Comparison of ENCODE assay signal across 8 mouse cellular contexts in genomic region chr5:144358592-144358917, GRCm38 (mm10). TPM values are rescaled to one million over a fixed set of nuclear protein-coding genes. Genes with fewer than 3 reads are reported as not detected.
DNase-seq lines count a peak whose midpoint lies in the region; ATAC-seq and TF ChIP-seq lines count a peak whose summit lies in the region.

No protein-coding gene starts in this region.

- no peaks in the 10 kb centered on the region for H3K36me3 ChIP-seq in heart, adult 2 months (ENCODE audit: control insufficient read depth, insufficient read depth, low read length)
- H3K36me3 ChIP-seq in thymus, adult 2 months (ENCODE audit: control insufficient read depth, insufficient read depth, low read length), result no peaks in the 10 kb centered on the region
- no peaks in the 10 kb centered on the region for H3K36me3 ChIP-seq in liver, embryonic 14.5 days (replicated peaks; ENCODE audit: control insufficient read depth, insufficient read depth, low read depth)

- TF ChIP-seq POLR2A in heart, adult 2 months (IDR thresholded peaks at IDR 0.05; ENCODE audit: insufficient read depth, low read depth, low read length), result no peak
- no peak for TF ChIP-seq POLR2A in thymus, adult 2 months (IDR thresholded peaks at IDR 0.05; ENCODE audit: control insufficient read depth, extremely low read depth, insufficient read depth, low read length, poor library complexity)

- TF ChIP-seq EP300 in heart, adult 2 months (IDR thresholded peaks at IDR 0.05; ENCODE audit: insufficient read depth, low read depth, low read length), result no peak
- TF ChIP-seq EP300 in liver, embryonic 14.5 days (IDR thresholded peaks at IDR 0.05; ENCODE audit: low read depth), result no peak

- H3K4me1 ChIP-seq in heart, adult 2 months (ENCODE audit: control insufficient read depth, insufficient read depth, low read length), result 0 out of 2 replicates have a peak, but pooled peaks cover 2% of the 10 kb centered on the region
- H3K4me1 ChIP-seq in thymus, adult 2 months (replicated peaks; ENCODE audit: control insufficient read depth, insufficient read depth, low read length), result peaks cover 12% of the 10 kb centered on the region
- H3K4me1 ChIP-seq in liver, embryonic 14.5 days (replicated peaks; ENCODE audit: control insufficient read depth in 2 of 2, insufficient read depth in 2 of 2, low read length in 1 of 2), result no peaks in the 10 kb centered on the region; a peak in 1 of 4 replicates

- H3K79me2 ChIP-seq in heart, adult 2 months (replicated peaks; ENCODE audit: control insufficient read depth, insufficient read depth, low read length), result no peaks in the 10 kb centered on the region

- H3K27me3 ChIP-seq in heart, adult 2 months (ENCODE audit: control insufficient read depth, insufficient read depth, low read length), result no peaks in the 10 kb centered on the region
- H3K27me3 ChIP-seq in thymus, adult 2 months (ENCODE audit: control insufficient read depth, insufficient read depth, low read length), result peaks cover 10% of the 10 kb centered on the region
- peaks cover 18% of the 10 kb centered on the region for H3K27me3 ChIP-seq in liver, embryonic 14.5 days (ENCODE audit: control insufficient read depth, insufficient read depth, low read length)

- DNase-seq in heart, adult 2 months, result no peak
- no peak for DNase-seq in heart, postnatal 36 days
- DNase-seq in thymus, adult 2 months, result no peak
- no peak for DNase-seq in thymus, postnatal 4 days
- no peak for DNase-seq in liver, embryonic 14.5 days (ENCODE audit: low read depth in 3 of 3, low spot score in 3 of 3)
- no peak for DNase-seq in ovary, postnatal 36 days (ENCODE audit: low spot score)
- no peak for DNase-seq in gastrocnemius, postnatal 25 days
- no peak for DNase-seq in left cerebral cortex, adult 11 months (ENCODE audit: low spot score)

- intact Hi-C loops in heart, adult 2 months (cut with DNase I), result no loop called here
- intact Hi-C loops in heart, postnatal 36 days (cut with DNase I), result loop anchor here (5.0 kb wide), 1 partner anchor 71 kb away; no protein-coding TSS in a partner anchor

- no peak for TF ChIP-seq CTCF in heart, adult 2 months (IDR thresholded peaks at IDR 0.05)
- no peak for TF ChIP-seq CTCF in thymus, adult 2 months (IDR thresholded peaks at IDR 0.05; ENCODE audit: borderline replicate concordance, control insufficient read depth, extremely low read depth, insufficient read depth, low read length, poor library complexity)
- no peak for TF ChIP-seq CTCF in liver, embryonic 14.5 days (IDR thresholded peaks at IDR 0.05; ENCODE audit: low read depth)

- H3K4me3 ChIP-seq in heart, adult 2 months, result peak overlapping the region; percentile 53
- peak overlapping the region; percentile 22 for H3K4me3 ChIP-seq in thymus, adult 2 months (ENCODE audit: control insufficient read depth, insufficient read depth, low read length)
- peak overlapping the region; percentile 18 to 53 for H3K4me3 ChIP-seq in liver, embryonic 14.5 days (ENCODE audit: insufficient read depth in 1 of 2, low read depth in 2 of 2, low read length in 2 of 2)

- no peak for ATAC-seq in liver, embryonic 14.5 days (ENCODE audit: insufficient read depth)

- no peaks in the 10 kb centered on the region for H3K9me3 ChIP-seq in liver, embryonic 14.5 days (ENCODE audit: control insufficient read depth, low read length)

- H3K27ac ChIP-seq in heart, adult 2 months, result no peak overlapping the region
- no peak overlapping the region for H3K27ac ChIP-seq in thymus, adult 2 months (ENCODE audit: control insufficient read depth, insufficient read depth, low read length)
- no peak overlapping the region for H3K27ac ChIP-seq in liver, embryonic 14.5 days

- WGBS in heart, adult 2 months, result 11% methylated on average over 10 of the region's 10 CpGs
- 12% methylated on average over 10 of the region's 10 CpGs for WGBS in thymus, adult 2 months
- 6% methylated on average over 10 of the region's 10 CpGs for WGBS in liver, embryonic 14.5 days (ENCODE audit: insufficient replicate concordance)

- 0 out of 2 replicates have a peak overlapping the region, but pooled peaks have one; percentile 0 for H3K9ac ChIP-seq in heart, adult 2 months (ENCODE audit: low read depth, low read length)
- H3K9ac ChIP-seq in liver, embryonic 14.5 days (replicated peaks), result no peak overlapping the region

- H3K4me2 ChIP-seq in liver, embryonic 14.5 days (ENCODE audit: low read depth), result peak overlapping the region; percentile 63

RNA-seq across cellular contexts. Expression of gene Baiap2l1, which starts 0.6 kb away (rescaled TPM):
- 1 to 10 TPM; 4.5 to 5.3 TPM for total RNA-seq in heart, adult 2 months (2021)
- 6.7 and 7.2 TPM in 2 replicates for polyA plus RNA-seq in heart, adult 2 months (2012; rRNA removed)
- total RNA-seq in heart, postnatal 36 days (2021), result 1 to 10 TPM; 5.1 to 7.0 TPM
- polyA plus RNA-seq in thymus, adult 2 months (2012; rRNA removed), result 1.8 and 2.2 TPM in 2 replicates
- 1.8 and 2.4 TPM in 2 replicates for polyA plus RNA-seq in liver, embryonic 14.5 days (2012; rRNA removed)
- 3.5 and 3.8 TPM in 2 replicates for polyA plus RNA-seq in liver, embryonic 14.5 days (2014; fragmentation: Nextera tagmentation; extraction: Ambion mirVana)
- total RNA-seq in gastrocnemius, postnatal 25 days (2021), result under 1 TPM; 0.35 to 0.84 TPM
